Mouse (Mus musculus): ENCODE measurements around the gene Dsn1. TPM values are rescaled to one million over a fixed set of nuclear protein-coding genes. Genes with fewer than 3 reads are reported as not detected.

Dsn1 gene
- 7.2 and 9.5 TPM in 2 replicates for polyA plus RNA-seq (2015; fragmentation: Nextera tagmentation; extraction: Ambion mirVana)

DNA sequence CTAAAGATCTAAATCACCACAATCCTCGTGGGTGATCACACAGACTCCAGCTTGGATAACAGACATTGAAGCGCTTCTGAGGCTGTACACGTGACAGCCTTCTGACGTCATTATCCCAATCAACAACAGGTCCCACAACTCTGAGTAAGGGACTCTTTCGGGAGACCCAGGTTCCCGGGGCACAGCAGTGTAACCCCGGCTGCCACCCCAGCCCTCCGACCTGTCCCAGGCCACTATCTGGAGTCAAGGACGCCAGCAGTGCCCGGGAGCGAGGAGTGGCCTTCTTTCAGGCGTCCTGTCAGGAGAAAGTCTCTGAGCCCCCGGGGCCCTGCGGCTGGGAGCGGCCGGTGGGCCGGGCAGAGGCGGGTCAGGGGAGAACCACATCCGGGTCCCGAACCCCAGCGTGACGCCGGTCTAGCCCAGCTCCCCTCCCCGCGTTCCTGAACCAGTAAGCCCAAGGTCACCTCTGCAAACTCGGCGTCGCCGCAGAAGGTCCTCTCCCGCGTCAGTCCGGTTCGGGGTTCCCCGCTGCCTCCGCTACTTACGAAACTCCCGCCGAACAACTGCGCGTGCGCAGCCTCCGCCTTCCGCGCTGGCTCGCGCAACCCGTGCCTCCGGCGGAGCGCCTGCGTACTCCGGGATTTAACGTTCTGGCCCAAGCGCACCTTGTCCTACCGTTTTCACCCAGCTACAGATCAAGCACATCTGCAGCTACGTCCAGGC, at the start of gene Dsn1:
Gene Dsn1, minus strand, starts transcription at position 644 of the 723 bp plus-strand sequence.
- DNase-seq (ENCODE audit: low spot score) (peak; percentile 93), ATAC-seq (peak; percentile 81)
- peaks cover 9% of the 10 kb centered on the region; the same call in 1 of the 2 replicates for H3K4me1 ChIP-seq (ENCODE audit: insufficient read depth, low read depth, low read length)
- H3K27ac ChIP-seq (ENCODE audit: low read length) = peak within 1 kb of the TSS; percentile 20
- H3K4me3 ChIP-seq (ENCODE audit: low read depth, low read length) = peak within 1 kb of the TSS; percentile 73
- TF ChIP-seq EP300 (IDR thresholded peaks at IDR 0.05) (no peak), CTCF (IDR thresholded peaks at IDR 0.05) (no peak)
- H3K36me3 ChIP-seq (ENCODE audit: insufficient read depth, low read length) = no peaks in the 10 kb centered on the region
- no peaks in the 10 kb centered on the region for H3K27me3 ChIP-seq (replicated peaks; ENCODE audit: insufficient read depth, low read length)
- peak within 1 kb of the TSS; percentile 54 for H3K9ac ChIP-seq (replicated peaks; ENCODE audit: low read depth)
- H3K4me2 ChIP-seq (replicated peaks; ENCODE audit: low read depth, low read length) = peak within 1 kb of the TSS; percentile 96
- WGBS = under 1% methylated on average over 40 of the region's 56 CpGs
- no peaks in the 10 kb centered on the region for H3K9me3 ChIP-seq (ENCODE audit: low read length)

DNA sequence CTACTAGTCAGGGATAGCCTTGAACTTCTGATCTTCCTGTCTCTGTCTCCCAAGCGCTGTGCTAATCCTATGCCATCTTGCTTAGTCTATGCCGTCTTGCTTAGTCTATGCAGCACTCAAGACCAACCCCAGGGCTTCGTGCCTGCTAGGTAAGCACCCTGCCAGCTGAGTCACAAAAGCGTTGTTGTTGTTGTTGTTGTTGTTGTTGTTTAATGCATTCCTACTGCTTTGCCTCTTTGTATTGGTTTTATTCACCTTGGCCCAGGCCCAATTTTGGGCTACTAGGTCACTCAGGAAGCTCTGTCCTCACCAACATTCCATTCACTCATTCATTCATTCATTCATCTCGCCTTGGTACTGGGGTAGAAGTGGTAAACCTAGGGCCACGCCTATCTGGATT, 48.8 kb upstream of the Dsn1 start:
- Histone ChIP-seq H3K4me1 (ENCODE audit: insufficient read depth, low read depth, low read length) (peaks cover 10% of the 10 kb centered on the region), H3K4me3 (ENCODE audit: low read depth, low read length) (no peak overlapping the region)

DNA sequence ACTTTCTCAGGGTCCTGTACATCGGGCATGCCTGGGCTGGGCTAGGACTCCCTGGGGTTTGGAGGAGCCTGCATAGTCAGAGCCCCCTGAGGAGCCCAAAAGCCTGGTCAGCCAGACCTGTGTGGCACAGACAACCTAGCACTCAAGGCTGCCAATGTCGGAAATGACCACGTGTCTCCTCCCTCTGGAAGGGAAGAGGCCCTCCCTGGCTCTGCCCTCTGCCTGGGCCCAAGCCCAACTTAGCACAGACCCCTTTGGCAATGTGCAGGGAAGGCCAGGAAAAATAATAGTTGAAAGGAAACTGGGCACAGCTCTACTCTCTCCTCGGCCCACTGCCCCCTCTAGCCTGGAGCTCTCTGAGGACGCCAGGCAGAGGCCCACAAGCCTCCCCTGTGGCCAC, 47.9 kb upstream of the Dsn1 start:
- Histone ChIP-seq H3K9ac (replicated peaks; ENCODE audit: low read depth) (no peak overlapping the region), H3K36me3 (ENCODE audit: insufficient read depth, low read length) (no peaks in the 10 kb centered on the region), H3K27me3 (replicated peaks; ENCODE audit: insufficient read depth, low read length) (no peaks in the 10 kb centered on the region), H3K9me3 (ENCODE audit: low read length) (no peaks in the 10 kb centered on the region), H3K4me1 (ENCODE audit: insufficient read depth, low read depth, low read length) (peaks cover 10% of the 10 kb centered on the region), H3K4me3 (ENCODE audit: low read depth, low read length) (no peak overlapping the region), H3K4me2 (replicated peaks; ENCODE audit: low read depth, low read length) (no peak overlapping the region), H3K27ac (ENCODE audit: low read length) (peak overlapping the region; percentile 83)
- DNase-seq (ENCODE audit: low spot score) = peak; percentile 49
- ATAC-seq = peak; percentile 47
- TF ChIP-seq EP300 (IDR thresholded peaks at IDR 0.05) (no peak), CTCF (IDR thresholded peaks at IDR 0.05) (no peak)
- WGBS = 27% methylated on average over 5 of the region's 5 CpGs

More for the DNA sequence above, 48.8 kb upstream of the Dsn1 start:
- no peaks in the 10 kb centered on the region for H3K9me3 ChIP-seq (ENCODE audit: low read length)
- DNase-seq (ENCODE audit: low spot score) = no peak
- H3K9ac ChIP-seq (replicated peaks; ENCODE audit: low read depth) = no peak overlapping the region
- TF ChIP-seq CTCF (IDR thresholded peaks at IDR 0.05) (no peak), EP300 (IDR thresholded peaks at IDR 0.05) (no peak)
- peak overlapping the region; percentile 83 for H3K27ac ChIP-seq (ENCODE audit: low read length)
- H3K4me2 ChIP-seq (replicated peaks; ENCODE audit: low read depth, low read length) = no peak overlapping the region
- no peaks in the 10 kb centered on the region for H3K36me3 ChIP-seq (ENCODE audit: insufficient read depth, low read length)
- 87% methylated on average over 6 of the region's 6 CpGs for WGBS
- H3K27me3 ChIP-seq (replicated peaks; ENCODE audit: insufficient read depth, low read length) = no peaks in the 10 kb centered on the region
- ATAC-seq = no peak

DNA sequence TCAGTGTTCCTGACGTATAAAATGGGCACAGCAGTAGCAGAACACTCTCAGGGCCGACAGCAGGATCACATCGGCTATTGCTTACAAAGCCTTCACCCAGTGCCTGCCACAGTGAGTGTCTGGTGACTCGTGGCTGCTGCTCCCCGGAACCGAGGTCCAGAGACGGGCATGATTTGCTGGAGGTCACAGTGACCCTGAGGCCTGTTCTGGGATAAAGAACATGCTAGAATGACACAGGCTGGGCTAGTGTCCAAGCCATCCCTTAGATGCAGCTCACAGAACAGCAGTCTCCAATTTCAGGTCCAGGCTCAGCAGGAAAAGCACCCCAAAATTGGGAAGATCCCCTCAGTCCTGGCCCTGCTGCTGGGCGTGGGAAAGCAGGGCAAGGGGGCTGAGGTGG, 47.3 kb upstream of the Dsn1 start:
- peak; percentile 78 for ATAC-seq
- Histone ChIP-seq H3K27me3 (replicated peaks; ENCODE audit: insufficient read depth, low read length) (no peaks in the 10 kb centered on the region), H3K36me3 (ENCODE audit: insufficient read depth, low read length) (no peaks in the 10 kb centered on the region), H3K4me2 (replicated peaks; ENCODE audit: low read depth, low read length) (no peak overlapping the region), H3K4me1 (ENCODE audit: insufficient read depth, low read depth, low read length) (peaks cover 10% of the 10 kb centered on the region), H3K4me3 (ENCODE audit: low read depth, low read length) (no peak overlapping the region), H3K27ac (ENCODE audit: low read length) (peak overlapping the region; percentile 83), H3K9ac (replicated peaks; ENCODE audit: low read depth) (no peak overlapping the region), H3K9me3 (ENCODE audit: low read length) (no peaks in the 10 kb centered on the region)
- TF ChIP-seq EP300 (IDR thresholded peaks at IDR 0.05) = peak; percentile 92
- no peak for TF ChIP-seq CTCF (IDR thresholded peaks at IDR 0.05)
- DNase-seq (ENCODE audit: low spot score) = peak; percentile 83
- 50% methylated on average over 8 of the region's 8 CpGs for WGBS

DNA sequence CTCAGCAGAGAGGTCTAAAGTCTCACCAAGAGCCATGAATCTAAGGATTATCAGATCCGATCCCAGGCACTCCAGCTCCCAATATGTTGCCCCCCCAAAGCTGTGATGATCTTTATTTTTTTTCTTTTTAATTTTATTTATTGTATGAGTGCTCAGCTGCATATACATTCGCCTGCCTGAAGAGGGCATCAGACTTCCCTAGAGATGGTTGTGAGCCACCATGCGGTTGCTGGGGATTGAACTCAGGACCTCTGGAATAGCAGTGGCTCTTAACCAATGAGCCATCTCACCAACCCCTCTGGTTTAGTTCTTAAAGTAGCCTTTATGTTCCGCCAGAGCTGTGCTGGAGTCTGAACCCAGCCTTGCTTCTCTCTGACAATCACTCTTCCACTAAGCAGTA, 46.8 kb upstream of the Dsn1 start:
- Histone ChIP-seq H3K36me3 (ENCODE audit: insufficient read depth, low read length) (no peaks in the 10 kb centered on the region), H3K9ac (replicated peaks; ENCODE audit: low read depth) (no peak overlapping the region), H3K9me3 (ENCODE audit: low read length) (no peaks in the 10 kb centered on the region), H3K4me3 (ENCODE audit: low read depth, low read length) (no peak overlapping the region), H3K4me1 (ENCODE audit: insufficient read depth, low read depth, low read length) (peaks cover 11% of the 10 kb centered on the region), H3K27ac (ENCODE audit: low read length) (peak overlapping the region; percentile 38; the same call in 1 of the 2 replicates), H3K4me2 (replicated peaks; ENCODE audit: low read depth, low read length) (no peak overlapping the region), H3K27me3 (replicated peaks; ENCODE audit: insufficient read depth, low read length) (no peaks in the 10 kb centered on the region)
- ATAC-seq = no peak
- WGBS = 80% methylated on average over 4 of the region's 4 CpGs
- TF ChIP-seq EP300 (IDR thresholded peaks at IDR 0.05) (no peak), CTCF (IDR thresholded peaks at IDR 0.05) (peak; percentile 52)
- DNase-seq (ENCODE audit: low spot score) = no peak

DNA sequence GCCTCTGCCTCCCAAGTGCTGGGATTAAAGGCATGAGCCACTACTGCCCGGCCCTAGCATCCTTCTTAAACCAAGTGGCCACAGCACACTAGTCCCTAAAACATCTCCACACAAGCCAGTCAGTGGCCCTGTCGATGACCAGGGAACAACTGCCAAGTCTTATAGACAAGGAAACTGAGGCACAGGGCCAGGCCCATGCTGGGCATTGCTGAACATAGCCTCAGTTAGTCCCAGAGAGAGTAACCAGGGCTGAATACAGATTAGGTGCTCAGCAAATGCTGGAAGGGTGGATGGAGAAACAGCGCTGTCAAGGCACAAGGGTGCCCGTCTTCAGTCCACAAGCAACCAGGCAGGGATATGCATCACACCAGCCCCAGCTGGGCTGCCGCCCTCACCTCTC, 46.2 kb upstream of the Dsn1 start:
- Histone ChIP-seq H3K36me3 (ENCODE audit: insufficient read depth, low read length) (no peaks in the 10 kb centered on the region), H3K4me2 (replicated peaks; ENCODE audit: low read depth, low read length) (no peak overlapping the region), H3K9ac (replicated peaks; ENCODE audit: low read depth) (no peak overlapping the region), H3K4me1 (ENCODE audit: insufficient read depth, low read depth, low read length) (peaks cover 15% of the 10 kb centered on the region), H3K27ac (ENCODE audit: low read length) (no peak overlapping the region), H3K9me3 (ENCODE audit: low read length) (no peaks in the 10 kb centered on the region), H3K27me3 (replicated peaks; ENCODE audit: insufficient read depth, low read length) (no peaks in the 10 kb centered on the region), H3K4me3 (ENCODE audit: low read depth, low read length) (no peak overlapping the region)
- ATAC-seq (no peak), DNase-seq (ENCODE audit: low spot score) (no peak)
- TF ChIP-seq EP300 (IDR thresholded peaks at IDR 0.05) (no peak), CTCF (IDR thresholded peaks at IDR 0.05) (no peak)
- WGBS = 91% methylated on average over 5 of the region's 5 CpGs
